Mouse (Mus musculus) kidney, adult 2 months (tissue): ENCODE measurements around the gene Sh3bp5l.

Source experiments
- CTCF ChIP-seq: fragments of 200-500 bp; conservative IDR thresholded peaks from 2 replicates; pipeline ENCODE4 v1.5.1; 2011; ENCODE audit warnings: low read depth, mild to moderate bottlenecking, control low read depth, low read length, moderate library complexity, mixed read lengths; ENCODE audit not compliant: insufficient read depth, insufficient read length
- POLR2A ChIP-seq: fragments of 200-500 bp; IDR thresholded peaks from one replicate; pipeline ENCODE4 v1.6.1; 2011; ENCODE audit warnings: low read depth, low read length, control low read depth

GRCm38 (mm10) chr11:58354476-58354875 is 24.0 kb downstream of the Sh3bp5l start:
- TF ChIP-seq CTCF (no peak), POLR2A (no peak)
